Mouse (Mus musculus) limb, embryonic 13.5 days (tissue): ENCODE measurements around the gene Ptch2. TPM values are rescaled to one million over a fixed set of nuclear protein-coding genes. Genes with fewer than 3 reads are reported as not detected.

ENCODE experiments used
- microRNA-seq: library from miRNA; unstranded; fragments of <30 nt; microRNA quantifications from one replicate; pipeline ENCODE4, GENCODE M21; 2016
- polyA plus RNA-seq: library from polyadenylated mRNA; unstranded; fragments of >200 nt; fragmentation: Nextera tagmentation; extraction: Ambion mirVana; gene quantifications from 2 replicates; pipeline ENCODE4 v1.2.1, GENCODE M21; 2015

The Ptch2 gene
- polyA plus RNA-seq, 1 experiment from 2014 or later, result 7.9 TPM

Small RNAs within 50 kb of the gene (microRNA-seq; reads per million reads assigned to microRNA genes)
- gene Gm22398, result not detected

Other genes starting within 250 kb of the Ptch2 start
- gene Zswim5, start 218.7 kb upstream of the Ptch2 start, polyA plus RNA-seq, result 0.57 and 0.62 TPM in 2 replicates
- gene Urod, start 101.7 kb upstream of the Ptch2 start, polyA plus RNA-seq, result 99.5 and 111 TPM in 2 replicates
- gene Hectd3, start 100.8 kb upstream of the Ptch2 start, polyA plus RNA-seq, result 10.2 and 10.3 TPM in 2 replicates
- gene Eif2b3, start 76.7 kb upstream of the Ptch2 start, polyA plus RNA-seq, result 47.0 and 49.9 TPM in 2 replicates
- 5.1 and 5.2 TPM in 2 replicates for gene Btbd19, start 29.6 kb downstream of the Ptch2 start, polyA plus RNA-seq
- not detected in 2 replicates for gene Tctex1d4, start 30.7 kb downstream of the Ptch2 start, polyA plus RNA-seq
- gene Plk3, start 37.9 kb downstream of the Ptch2 start, polyA plus RNA-seq, result 3.1 and 3.5 TPM in 2 replicates
- 885 and 930 TPM in 2 replicates for gene Rps8, start 60.2 kb downstream of the Ptch2 start, polyA plus RNA-seq
- gene Kif2c, start 86.6 kb downstream of the Ptch2 start, polyA plus RNA-seq, result 71.4 and 72.6 TPM in 2 replicates
- gene Tmem53, start 155.9 kb downstream of the Ptch2 start, polyA plus RNA-seq, result 10.0 and 11.3 TPM in 2 replicates
- 0.53 and 0.79 TPM in 2 replicates for gene Armh1, start 156.1 kb downstream of the Ptch2 start, polyA plus RNA-seq